Mouse (Mus musculus) stomach, postnatal 0 days (tissue): ENCODE results near the gene Pipox.

Experiments used
- CTCF ChIP-seq: IDR thresholded peaks from 2 replicates; pipeline ENCODE4 v1.5.1; 2016; ENCODE audit warnings: antibody characterized with exemption, low read depth, mild to moderate bottlenecking, moderate library complexity
- EP300 ChIP-seq: optimal IDR thresholded peaks from 2 replicates; pipeline ENCODE3; 2016; ENCODE audit warnings: antibody characterized with exemption

GRCm38 (mm10) chr11:77852941-77853668 is 40.8 kb downstream of the Pipox start:
- TF ChIP-seq EP300 (no peak), CTCF (no peak)
